In genomic region chr14:7791061-7791531, GRCm38 (mm10) we compare ENCODE assay signal across 9 mouse cellular contexts. TPM values are rescaled to one million over a fixed set of nuclear protein-coding genes. Genes with fewer than 3 reads are reported as not detected.
DNase-seq lines count a peak whose midpoint lies in the region; ATAC-seq and TF ChIP-seq lines count a peak whose summit lies in the region.
"Had no signal": no experiment of that assay in that cellular context is flagged by ENCODE, and none has a peak within 500 bp of the region (broad histone marks: within the 10 kb centered on the region; RNA-seq: fewer than 3 reads in every experiment).

No protein-coding gene starts in this region.

- H3K27ac ChIP-seq in heart, adult 2 months, result no peak overlapping the region
- no peak overlapping the region for H3K27ac ChIP-seq in thymus, adult 2 months (ENCODE audit: control insufficient read depth, insufficient read depth, low read length)
- no peak overlapping the region for H3K27ac ChIP-seq in liver, embryonic 13.5 days
- H3K27ac ChIP-seq in cerebellum, adult 2 months (ENCODE audit: insufficient read depth, low read length), result no peak overlapping the region

- H3K9me3 ChIP-seq in liver, embryonic 13.5 days (replicated peaks), result no peaks in the 10 kb centered on the region

- no peak for TF ChIP-seq CTCF in heart, adult 2 months (IDR thresholded peaks at IDR 0.05)
- no peak for TF ChIP-seq CTCF in thymus, adult 2 months (IDR thresholded peaks at IDR 0.05; ENCODE audit: borderline replicate concordance, control insufficient read depth, extremely low read depth, insufficient read depth, low read length, poor library complexity)
- no peak for TF ChIP-seq CTCF in cerebellum, adult 2 months (IDR thresholded peaks at IDR 0.05; ENCODE audit: borderline replicate concordance, insufficient read depth, low read depth, low read length)

- no peaks in the 10 kb centered on the region for H3K36me3 ChIP-seq in heart, adult 2 months (ENCODE audit: control insufficient read depth, insufficient read depth, low read length)
- no peaks in the 10 kb centered on the region for H3K36me3 ChIP-seq in thymus, adult 2 months (ENCODE audit: control insufficient read depth, insufficient read depth, low read length)
- no peaks in the 10 kb centered on the region for H3K36me3 ChIP-seq in liver, embryonic 13.5 days

- WGBS in heart, adult 2 months, result 18% methylated on average over 19 of the region's 19 CpGs
- 14% methylated on average over 19 of the region's 19 CpGs for WGBS in thymus, adult 2 months
- 11% methylated on average over 19 of the region's 19 CpGs for WGBS in liver, embryonic 13.5 days (ENCODE audit: insufficient replicate concordance)
- WGBS in cerebellum, adult 2 months, result 21% methylated on average over 19 of the region's 19 CpGs

- DNase-seq in heart, adult 2 months, result no peak
- DNase-seq in heart, adult 9 months (ENCODE audit: low spot score in 2 of 2), result no peak
- DNase-seq in thymus, adult 2 months, result no peak
- no peak for DNase-seq in thymus, postnatal 25 days
- DNase-seq in liver, embryonic 13.5 days, result no peak
- DNase-seq in cerebellum, adult 2 months, result no peak
- DNase-seq in ovary, postnatal 10 days (ENCODE audit: low spot score), result no peak

- no peaks in the 10 kb centered on the region for H3K4me1 ChIP-seq in heart, adult 2 months (ENCODE audit: control insufficient read depth, insufficient read depth, low read length)
- H3K4me1 ChIP-seq in thymus, adult 2 months (replicated peaks; ENCODE audit: control insufficient read depth, insufficient read depth, low read length), result peaks cover 12% of the 10 kb centered on the region
- peaks cover 14% of the 10 kb centered on the region for H3K4me1 ChIP-seq in liver, embryonic 13.5 days (replicated peaks)
- H3K4me1 ChIP-seq in cerebellum, adult 2 months (ENCODE audit: control insufficient read depth, insufficient read depth, low read length), result 0 out of 2 replicates have a peak, but pooled peaks cover 4% of the 10 kb centered on the region

- no peak for TF ChIP-seq POLR2A in heart, adult 2 months (IDR thresholded peaks at IDR 0.05; ENCODE audit: insufficient read depth, low read depth, low read length)
- TF ChIP-seq POLR2A in thymus, adult 2 months (IDR thresholded peaks at IDR 0.05; ENCODE audit: control insufficient read depth, extremely low read depth, insufficient read depth, low read length, poor library complexity), result no peak
- no peak for TF ChIP-seq POLR2A in cerebellum, adult 2 months (IDR thresholded peaks at IDR 0.05; ENCODE audit: borderline replicate concordance, insufficient read depth, low read length)

- H3K27me3 ChIP-seq in heart, adult 2 months (ENCODE audit: control insufficient read depth, insufficient read depth, low read length), result no peaks in the 10 kb centered on the region
- H3K27me3 ChIP-seq in thymus, adult 2 months (ENCODE audit: control insufficient read depth, insufficient read depth, low read length), result no peaks in the 10 kb centered on the region
- peaks cover 14% of the 10 kb centered on the region for H3K27me3 ChIP-seq in liver, embryonic 13.5 days
- no peaks in the 10 kb centered on the region for H3K27me3 ChIP-seq in cerebellum, adult 2 months (ENCODE audit: control insufficient read depth, insufficient read depth, low read length)

- no peaks in the 10 kb centered on the region for H3K79me2 ChIP-seq in heart, adult 2 months (replicated peaks; ENCODE audit: control insufficient read depth, insufficient read depth, low read length)

- intact Hi-C loops in heart, adult 2 months (cut with DNase I), result no loop called here

- no peak for TF ChIP-seq EP300 in heart, adult 2 months (IDR thresholded peaks at IDR 0.05; ENCODE audit: insufficient read depth, low read depth, low read length)

- H3K4me3 ChIP-seq in heart, adult 2 months, result peak overlapping the region; percentile 22; the same call in 1 of the 2 replicates
- H3K4me3 ChIP-seq in thymus, adult 2 months (ENCODE audit: control insufficient read depth, insufficient read depth, low read length), result peak overlapping the region; percentile 38
- H3K4me3 ChIP-seq in liver, embryonic 13.5 days (replicated peaks), result peak overlapping the region; percentile 41
- H3K4me3 ChIP-seq in cerebellum, adult 2 months (replicated peaks; ENCODE audit: insufficient read depth, low read depth, low read length), result no peak overlapping the region

- peak overlapping the region; percentile 63 for H3K4me2 ChIP-seq in liver, embryonic 13.5 days

- no peak for ATAC-seq in liver, embryonic 13.5 days (ENCODE audit: low read depth)
- no peak for ATAC-seq in granulocyte monocyte progenitor cell, adult 5-6 weeks (replicated peaks; ENCODE audit: poor library complexity, severe bottlenecking)

- no peak overlapping the region for H3K9ac ChIP-seq in heart, adult 2 months (ENCODE audit: low read depth, low read length)
- H3K9ac ChIP-seq in liver, embryonic 13.5 days, result no peak overlapping the region

RNA-seq across cellular contexts. Expression of gene Gm26661, which starts 0.3 kb away (rescaled TPM):
- not detected for total RNA-seq in heart, adult 2 months (2021)
- polyA plus RNA-seq in heart, adult 2 months (2012; rRNA removed), result not detected in 2 replicates
- not detected in 2 replicates for polyA plus RNA-seq in thymus, adult 2 months (2012; rRNA removed)
- not detected in 2 replicates for polyA plus RNA-seq in liver, embryonic 13.5 days (2015; fragmentation: Nextera tagmentation; extraction: Ambion mirVana)
- polyA plus RNA-seq in cerebellum, adult 2 months (2012; rRNA removed), result not detected in 2 replicates
- not detected in 2 replicates for total RNA-seq in granulocyte monocyte progenitor cell, adult 5-6 weeks (2014; fragmentation: Nextera tagmentation)
- not detected in 2 replicates for total RNA-seq in granulocyte monocyte progenitor cell, adult 5-6 weeks (2017)
- total RNA-seq: left cerebral cortex, postnatal 14 days had no signal

RNA-seq across cellular contexts. Expression of gene Flnb, which starts 26.7 kb away (rescaled TPM):
- total RNA-seq in heart, adult 2 months (2021), result 10 to 100 TPM; 17.0 to 22.7 TPM
- 9.6 and 18.2 TPM in 2 replicates for polyA plus RNA-seq in heart, adult 2 months (2012; rRNA removed)
- polyA plus RNA-seq in thymus, adult 2 months (2012; rRNA removed), result 26.4 and 26.5 TPM in 2 replicates
- polyA plus RNA-seq in liver, embryonic 13.5 days (2015; fragmentation: Nextera tagmentation; extraction: Ambion mirVana), result 2.9 and 3.8 TPM in 2 replicates
- 32.7 and 33.0 TPM in 2 replicates for polyA plus RNA-seq in cerebellum, adult 2 months (2012; rRNA removed)
- total RNA-seq in granulocyte monocyte progenitor cell, adult 5-6 weeks (2014; fragmentation: Nextera tagmentation), result 26.3 and 30.2 TPM in 2 replicates
- total RNA-seq in granulocyte monocyte progenitor cell, adult 5-6 weeks (2017), result 18.7 and 20.8 TPM in 2 replicates
